Mouse (Mus musculus) frontal cortex, postnatal 36 days (tissue): ENCODE measurements around the gene Gm3286.
"Not testable (repeated sequence)": the region's sequence is repeated elsewhere in the genome, so short reads cannot be mapped to it uniquely, and the experiment has no call there.

Source experiments
- DNase-seq, 2 experiments: peaks; one replicate each; pipeline ENCODE4 v3.0.0; 2022; ENCODE audit warnings: low spot score in 2 of 2

Gm3286 gene

GRCm38 (mm10) chr5:95510458-95510857 is at the start of gene Gm3286:
Gene Gm3286 (plus strand): TSS chr5:95510758.
- DNase-seq, result not testable (repeated sequence)
